Mouse (Mus musculus) intestine, embryonic 15.5 days (tissue): Measurements from ENCODE around the gene Trim44. TPM values are rescaled to one million over a fixed set of nuclear protein-coding genes. Genes with fewer than 3 reads are reported as not detected.
A peak's percentile ranks its signal among the peaks of the same experiment; 100 is the strongest.

Experiments
- ATAC-seq: fragments of 200-750 bp; cut with Nextera tagmentation; 2 replicates; pipeline ENCODE4 v1.8.0; 2017; ENCODE audit warnings: moderate TSS enrichment, moderate library complexity
- H3K27ac ChIP-seq: fragments of 300-500 bp; sonication (generic); 2 replicates; pipeline ENCODE4 v1.5.1; 2015; ENCODE audit warnings: mild to moderate bottlenecking, inconsistent platforms
- H3K27me3 ChIP-seq: fragments of 300-500 bp; sonication (generic); replicated peaks from 2 replicates; pipeline ENCODE4 v1.6.1; 2015; ENCODE audit warnings: inconsistent platforms
- H3K36me3 ChIP-seq: fragments of 300-500 bp; sonication (generic); 2 replicates; pipeline ENCODE4 v1.6.1; 2015; ENCODE audit warnings: inconsistent platforms
- H3K4me1 ChIP-seq: fragments of 300-500 bp; sonication (generic); replicated peaks from 2 replicates; pipeline ENCODE4 v1.6.1; 2015; ENCODE audit warnings: inconsistent platforms
- H3K4me2 ChIP-seq: fragments of 300-500 bp; sonication (generic); replicated peaks from 2 replicates; pipeline ENCODE4 v1.6.1; 2015; ENCODE audit warnings: mild to moderate bottlenecking, inconsistent platforms
- H3K4me3 ChIP-seq: fragments of 300-500 bp; sonication (generic); replicated peaks from 2 replicates; pipeline ENCODE4 v1.5.1; 2015; ENCODE audit warnings: inconsistent platforms
- H3K9ac ChIP-seq: fragments of 300-500 bp; sonication (generic); 2 replicates; pipeline ENCODE4 v1.6.1; 2015; ENCODE audit warnings: inconsistent platforms
- H3K9me3 ChIP-seq: fragments of 300-500 bp; sonication (generic); 2 replicates; pipeline ENCODE4 v1.6.1; 2016; ENCODE audit warnings: inconsistent platforms
- WGBS: fragments of 180-500 bp; shearing (Covaris S2); methylation state at CpG from one replicate; pipeline ENCODE4 v1.1.7; 2015; 5-methylcytosine and 5-hydroxymethylcytosine counted together
- polyA plus RNA-seq: library from polyadenylated mRNA; unstranded; fragments of >200 nt; fragmentation: Nextera tagmentation; extraction: Ambion mirVana; gene quantifications from 2 replicates; pipeline ENCODE4 v1.2.1, GENCODE M21; 2015

Gene Trim44
- polyA plus RNA-seq, 1 experiment from 2014 or later: 25.5 TPM

- Histone ChIP-seq H3K4me3 (no peak overlapping the region), H3K27me3 (no peaks in the 10 kb centered on the region), H3K4me1 (no peaks in the 10 kb centered on the region; the same call in 1 of the 2 replicates), H3K9me3 (no peaks in the 10 kb centered on the region), H3K27ac (no peak overlapping the region), H3K36me3 (no peaks in the 10 kb centered on the region), H3K4me2 (no peak overlapping the region), H3K9ac (no peak overlapping the region)
- 67% methylated on average over 1 of the region's 1 CpGs for WGBS
- no peak for ATAC-seq
Measured at GRCm38 (mm10) chr2:102292051-102292450, 115.6 kb downstream of the Trim44 start.

- no peaks in the 10 kb centered on the region for H3K27me3 ChIP-seq
Measured at GRCm38 (mm10) chr2:102291533-102291932, 116.1 kb downstream of the Trim44 start.

GRCm38 (mm10) chr2:102290041-102290440 lies 117.6 kb downstream of the Trim44 start:
- Histone ChIP-seq H3K27me3 (no peaks in the 10 kb centered on the region), H3K4me1 (no peaks in the 10 kb centered on the region; the same call in 1 of the 2 replicates), H3K9ac (no peak overlapping the region), H3K4me3 (no peak overlapping the region), H3K27ac (no peak overlapping the region), H3K4me2 (no peak overlapping the region), H3K36me3 (no peaks in the 10 kb centered on the region), H3K9me3 (no peaks in the 10 kb centered on the region)
- WGBS: 60% methylated on average over 5 of the region's 5 CpGs
- ATAC-seq: peak; percentile 36; the same call in 1 of the 2 replicates

More at GRCm38 (mm10) chr2:102291533-102291932, 116.1 kb downstream of the Trim44 start:
- Histone ChIP-seq H3K4me3 (no peak overlapping the region), H3K27ac (no peak overlapping the region), H3K9me3 (no peaks in the 10 kb centered on the region), H3K9ac (no peak overlapping the region), H3K4me1 (no peaks in the 10 kb centered on the region; the same call in 1 of the 2 replicates), H3K36me3 (no peaks in the 10 kb centered on the region), H3K4me2 (no peak overlapping the region)
- 76% methylated on average over 2 of the region's 2 CpGs for WGBS
- ATAC-seq: no peak

GRCm38 (mm10) chr2:102288676-102289075 lies 119.0 kb downstream of the Trim44 start:
- no peak overlapping the region for H3K9ac ChIP-seq
- H3K4me1 ChIP-seq: no peaks in the 10 kb centered on the region
- ATAC-seq: no peak
- H3K27me3 ChIP-seq: no peaks in the 10 kb centered on the region
- no peak overlapping the region for H3K4me2 ChIP-seq
- no peaks in the 10 kb centered on the region for H3K36me3 ChIP-seq
- WGBS: 80% methylated on average over 5 of the region's 5 CpGs
- H3K4me3 ChIP-seq: no peak overlapping the region
- H3K27ac ChIP-seq: no peak overlapping the region
- H3K9me3 ChIP-seq: no peaks in the 10 kb centered on the region

- 76% methylated on average over 3 of the region's 3 CpGs for WGBS
- ATAC-seq: no peak
- Histone ChIP-seq H3K9ac (no peak overlapping the region), H3K27ac (no peak overlapping the region), H3K4me3 (no peak overlapping the region), H3K4me1 (no peaks in the 10 kb centered on the region), H3K9me3 (no peaks in the 10 kb centered on the region), H3K36me3 (no peaks in the 10 kb centered on the region), H3K27me3 (no peaks in the 10 kb centered on the region), H3K4me2 (no peak overlapping the region)
Measured at GRCm38 (mm10) chr2:102287369-102287768, 120.3 kb downstream of the Trim44 start.

GRCm38 (mm10) chr2:102282081-102282480 lies 125.5 kb downstream of the Trim44 start:
- no peak overlapping the region for H3K4me2 ChIP-seq
- H3K27ac ChIP-seq: no peak overlapping the region
- no peak overlapping the region for H3K4me3 ChIP-seq
- no peaks in the 10 kb centered on the region for H3K4me1 ChIP-seq
- no peaks in the 10 kb centered on the region for H3K36me3 ChIP-seq
- no peaks in the 10 kb centered on the region for H3K27me3 ChIP-seq
- 86% methylated on average over 7 of the region's 7 CpGs for WGBS
- no peak for ATAC-seq
- H3K9ac ChIP-seq: no peak overlapping the region
- no peaks in the 10 kb centered on the region for H3K9me3 ChIP-seq

GRCm38 (mm10) chr2:102279779-102280178 lies 127.8 kb downstream of the Trim44 start:
- Histone ChIP-seq H3K36me3 (no peaks in the 10 kb centered on the region), H3K9me3 (no peaks in the 10 kb centered on the region), H3K9ac (no peak overlapping the region), H3K4me2 (no peak overlapping the region), H3K27me3 (no peaks in the 10 kb centered on the region), H3K27ac (no peak overlapping the region), H3K4me1 (no peaks in the 10 kb centered on the region), H3K4me3 (no peak overlapping the region)
- no peak for ATAC-seq
- 87% methylated on average over 7 of the region's 7 CpGs for WGBS

GRCm38 (mm10) chr2:102277946-102278345 lies 129.7 kb downstream of the Trim44 start:
- Histone ChIP-seq H3K9ac (no peak overlapping the region), H3K27me3 (no peaks in the 10 kb centered on the region), H3K4me1 (no peaks in the 10 kb centered on the region), H3K4me2 (no peak overlapping the region), H3K4me3 (no peak overlapping the region), H3K36me3 (no peaks in the 10 kb centered on the region), H3K9me3 (no peaks in the 10 kb centered on the region), H3K27ac (no peak overlapping the region)
- WGBS: 38% methylated on average over 1 of the region's 1 CpGs
- no peak for ATAC-seq

GRCm38 (mm10) chr2:102273280-102273679 lies 134.3 kb downstream of the Trim44 start:
- H3K9me3 ChIP-seq: no peaks in the 10 kb centered on the region
- no peak overlapping the region for H3K9ac ChIP-seq
- no peaks in the 10 kb centered on the region for H3K36me3 ChIP-seq
- no peak overlapping the region for H3K27ac ChIP-seq
- ATAC-seq: no peak
- 72% methylated on average over 7 of the region's 7 CpGs for WGBS
- H3K27me3 ChIP-seq: no peaks in the 10 kb centered on the region
- H3K4me1 ChIP-seq: no peaks in the 10 kb centered on the region
- H3K4me3 ChIP-seq: no peak overlapping the region
- H3K4me2 ChIP-seq: no peak overlapping the region

GRCm38 (mm10) chr2:102267582-102268339 lies 139.9 kb downstream of the Trim44 start:
- Histone ChIP-seq H3K36me3 (no peaks in the 10 kb centered on the region), H3K27me3 (no peaks in the 10 kb centered on the region), H3K9ac (no peak overlapping the region), H3K27ac (no peak overlapping the region), H3K9me3 (no peaks in the 10 kb centered on the region), H3K4me2 (no peak overlapping the region), H3K4me3 (no peak overlapping the region), H3K4me1 (no peaks in the 10 kb centered on the region)
- ATAC-seq: no peak
- WGBS: 65% methylated on average over 13 of the region's 13 CpGs

GRCm38 (mm10) chr2:102266911-102267310 lies 140.7 kb downstream of the Trim44 start:
- Histone ChIP-seq H3K27me3 (no peaks in the 10 kb centered on the region), H3K9ac (no peak overlapping the region), H3K36me3 (no peaks in the 10 kb centered on the region), H3K27ac (no peak overlapping the region), H3K4me1 (no peaks in the 10 kb centered on the region), H3K4me2 (no peak overlapping the region), H3K9me3 (no peaks in the 10 kb centered on the region), H3K4me3 (no peak overlapping the region)
- WGBS: 90% methylated on average over 3 of the region's 3 CpGs
- no peak for ATAC-seq

GRCm38 (mm10) chr2:102259139-102259538 lies 148.5 kb downstream of the Trim44 start:
- peak overlapping the region; percentile 54 for H3K4me2 ChIP-seq
- 7% methylated on average over 13 of the region's 13 CpGs for WGBS
- H3K9me3 ChIP-seq: no peaks in the 10 kb centered on the region
- H3K36me3 ChIP-seq: no peaks in the 10 kb centered on the region
- H3K9ac ChIP-seq: no peak overlapping the region
- peak overlapping the region; percentile 55; the same call in 1 of the 2 replicates for H3K27ac ChIP-seq
- H3K4me1 ChIP-seq: peaks cover 20% of the 10 kb centered on the region
- no peaks in the 10 kb centered on the region for H3K27me3 ChIP-seq
- H3K4me3 ChIP-seq: no peak overlapping the region; the same call in 1 of the 2 replicates
- peak; percentile 82 for ATAC-seq

GRCm38 (mm10) chr2:102258682-102259081 lies 148.9 kb downstream of the Trim44 start:
- Histone ChIP-seq H3K27ac (no peak overlapping the region), H3K4me1 (peaks cover 20% of the 10 kb centered on the region), H3K36me3 (no peaks in the 10 kb centered on the region), H3K9me3 (no peaks in the 10 kb centered on the region), H3K27me3 (no peaks in the 10 kb centered on the region), H3K4me3 (no peak overlapping the region), H3K4me2 (peak overlapping the region; percentile 54; the same call in 1 of the 2 replicates), H3K9ac (no peak overlapping the region)
- WGBS: 29% methylated on average over 8 of the region's 8 CpGs
- ATAC-seq: peak; percentile 69
